Comparison of ENCODE assay signal across 13 mouse cellular contexts in genomic region chr16:38700392-38701162, GRCm38 (mm10). TPM values are rescaled to one million over a fixed set of nuclear protein-coding genes. Genes with fewer than 3 reads are reported as not detected.
DNase-seq lines count a peak whose midpoint lies in the region; ATAC-seq and TF ChIP-seq lines count a peak whose summit lies in the region.
"Had no signal": no experiment of that assay in that cellular context is flagged by ENCODE, and none has a peak within 500 bp of the region (broad histone marks: within the 10 kb centered on the region; RNA-seq: fewer than 3 reads in every experiment).

No protein-coding gene starts in this region.

- H3K9ac ChIP-seq in lung, postnatal 0 days (replicated peaks; ENCODE audit: low read depth), result no peak overlapping the region
- H3K9ac ChIP-seq in stomach, postnatal 0 days (ENCODE audit: low read length), result no peak overlapping the region
- H3K9ac ChIP-seq: kidney, embryonic 15.5 days; midbrain, embryonic 12.5 days had no signal

- no peak overlapping the region for H3K27ac ChIP-seq in lung, postnatal 0 days (ENCODE audit: low read length)
- no peak overlapping the region for H3K27ac ChIP-seq in stomach, postnatal 0 days (replicated peaks)

- peaks cover 20% of the 10 kb centered on the region; the same call in 1 of the 2 replicates for H3K4me1 ChIP-seq in lung, postnatal 0 days (ENCODE audit: insufficient read depth, low read depth, low read length)
- H3K4me1 ChIP-seq in stomach, postnatal 0 days (replicated peaks; ENCODE audit: control insufficient read depth, insufficient read depth), result no peaks in the 10 kb centered on the region; the same call in 1 of the 2 replicates

- peak; percentile 75 for ATAC-seq in lung, postnatal 0 days
- ATAC-seq in stomach, postnatal 0 days (ENCODE audit: low FRiP score, low TSS enrichment), result peak; percentile 64; the same call in 1 of the 2 replicates
- ATAC-seq: hindbrain, postnatal 0 days had no signal

- WGBS in lung, postnatal 0 days, result 57% methylated on average over 16 of the region's 16 CpGs
- WGBS in stomach, postnatal 0 days, result 61% methylated on average over 16 of the region's 16 CpGs

- no peak for TF ChIP-seq CTCF in lung, postnatal 0 days (IDR thresholded peaks at IDR 0.05)
- TF ChIP-seq CTCF in stomach, postnatal 0 days (IDR thresholded peaks at IDR 0.05; ENCODE audit: low read depth), result no peak

- no peak for TF ChIP-seq EP300 in lung, postnatal 0 days (IDR thresholded peaks at IDR 0.05)
- TF ChIP-seq EP300 in stomach, postnatal 0 days (optimal IDR thresholded peaks at IDR 0.05), result no peak

- intact Hi-C loops in heart, postnatal 10 days (cut with DNase I), result loop anchor here (2.0 to 10.0 kb wide), 2 partner anchors 18 to 66 kb away; no protein-coding TSS in a partner anchor

- H3K9me3 ChIP-seq in lung, postnatal 0 days (ENCODE audit: low read length), result no peaks in the 10 kb centered on the region
- no peaks in the 10 kb centered on the region for H3K9me3 ChIP-seq in stomach, postnatal 0 days (ENCODE audit: control insufficient read depth, low read length)
- H3K9me3 ChIP-seq: kidney, embryonic 15.5 days; midbrain, embryonic 12.5 days had no signal

- no peaks in the 10 kb centered on the region for H3K27me3 ChIP-seq in lung, postnatal 0 days (replicated peaks; ENCODE audit: insufficient read depth, low read length)
- H3K27me3 ChIP-seq in stomach, postnatal 0 days (ENCODE audit: control insufficient read depth, insufficient read depth, low read length), result no peaks in the 10 kb centered on the region
- H3K27me3 ChIP-seq: kidney, embryonic 15.5 days; midbrain, embryonic 12.5 days had no signal

- H3K4me3 ChIP-seq in lung, postnatal 0 days (ENCODE audit: low read depth, low read length), result no peak overlapping the region
- H3K4me3 ChIP-seq in stomach, postnatal 0 days (ENCODE audit: low read depth, low read length), result no peak overlapping the region
- H3K4me3 ChIP-seq: kidney, embryonic 15.5 days; midbrain, embryonic 12.5 days had no signal

- no peak overlapping the region for H3K4me2 ChIP-seq in lung, postnatal 0 days (replicated peaks; ENCODE audit: low read depth, low read length)
- H3K4me2 ChIP-seq in stomach, postnatal 0 days (replicated peaks; ENCODE audit: low read depth), result no peak overlapping the region

- peak; percentile 44 for DNase-seq in adrenal gland, postnatal 10 days
- no peak for DNase-seq in adrenal gland, postnatal 36 days
- peak; percentile 68 for DNase-seq in lung, postnatal 0 days (ENCODE audit: low spot score)
- DNase-seq in lung, postnatal 14 days, result no peak
- DNase-seq in heart, postnatal 10 days, result peak; percentile 54
- peak; percentile 12 for DNase-seq in stomach, postnatal 0 days (ENCODE audit: low spot score)
- DNase-seq in left cerebral cortex, adult 11 months (ENCODE audit: low spot score), result no peak
- DNase-seq in ovary, postnatal 10 days (ENCODE audit: low spot score), result no peak
- DNase-seq: cerebellum, postnatal 10 days; gastrocnemius, postnatal 10 days had no signal

- no peaks in the 10 kb centered on the region for H3K36me3 ChIP-seq in lung, postnatal 0 days (ENCODE audit: insufficient read depth, low read length)
- no peaks in the 10 kb centered on the region for H3K36me3 ChIP-seq in stomach, postnatal 0 days (ENCODE audit: control insufficient read depth, insufficient read depth, low read length)
- H3K36me3 ChIP-seq: kidney, embryonic 15.5 days; midbrain, embryonic 12.5 days had no signal

RNA-seq across cellular contexts. Expression of gene Arhgap31, which starts 12.5 kb away (rescaled TPM):
- 10 to 100 TPM; 31.6 to 36.3 TPM for total RNA-seq in adrenal gland, postnatal 10 days (2021)
- total RNA-seq in adrenal gland, postnatal 36 days (2021), result 10 to 100 TPM; 21.3 to 33.7 TPM
- 19.2 and 23.6 TPM in 2 replicates for polyA plus RNA-seq in lung, postnatal 0 days (2015; fragmentation: Nextera tagmentation; extraction: Ambion mirVana)
- 10 to 100 TPM; 58.3 to 65.7 TPM for total RNA-seq in heart, postnatal 10 days (2021)
- 3.1 and 3.4 TPM in 2 replicates for polyA plus RNA-seq in stomach, postnatal 0 days (2015; fragmentation: Nextera tagmentation; extraction: Ambion mirVana)

RNA-seq across cellular contexts. Expression of gene B4galt4, which starts 41.5 kb away (rescaled TPM):
- total RNA-seq in adrenal gland, postnatal 10 days (2021), result 10 to 100 TPM; 11.9 to 12.0 TPM
- total RNA-seq in adrenal gland, postnatal 36 days (2021), result 10 to 100 TPM in 1 of 2 experiments, 1 to 10 TPM in 1; 9.0 to 13.0 TPM
- polyA plus RNA-seq in lung, postnatal 0 days (2015; fragmentation: Nextera tagmentation; extraction: Ambion mirVana), result 49.0 and 50.0 TPM in 2 replicates
- total RNA-seq in heart, postnatal 10 days (2021), result 10 to 100 TPM; 10.1 to 13.0 TPM
- polyA plus RNA-seq in stomach, postnatal 0 days (2015; fragmentation: Nextera tagmentation; extraction: Ambion mirVana), result 9.1 and 9.3 TPM in 2 replicates

Comparison
In these comparisons a context has a peak if more than half of its experiments do, and no peak if none do; other contexts are left out.
1. DNase-seq: peak in adrenal gland, postnatal 10 days (single experiment), lung, postnatal 0 days (single experiment), heart, postnatal 10 days (2 of 2) and stomach, postnatal 0 days (single experiment); none in adrenal gland, postnatal 36 days (0 of 2), lung, postnatal 14 days (single experiment), left cerebral cortex, adult 11 months (single experiment) and ovary, postnatal 10 days (single experiment).